19 mouse cellular contexts compared by ENCODE assay signal in the genomic region with DNA sequence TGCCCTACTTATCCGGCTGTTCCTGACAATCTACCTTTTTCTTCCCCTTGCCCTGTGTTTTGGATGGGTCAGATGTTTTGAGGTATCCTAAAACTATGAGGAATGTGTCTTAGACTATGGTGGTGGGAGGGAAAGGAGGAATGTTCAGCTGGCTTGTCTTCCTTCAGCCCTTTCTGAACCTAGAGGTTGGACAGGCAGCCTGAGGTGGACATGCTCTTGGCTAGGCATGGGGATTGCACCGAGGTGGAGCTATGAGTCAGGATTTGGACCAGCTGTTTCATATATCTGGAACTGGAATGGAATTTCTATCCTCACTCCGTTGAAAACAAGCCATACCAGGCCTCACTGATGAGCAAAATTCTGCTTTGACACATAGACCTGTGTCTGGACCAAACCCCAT.
DNase-seq lines count a peak whose midpoint lies in the region; ATAC-seq and TF ChIP-seq lines count a peak whose summit lies in the region.
"Had no signal": no experiment of that assay in that cellular context is flagged by ENCODE, and none has a peak within 500 bp of the region (broad histone marks: within the 10 kb centered on the region; RNA-seq: fewer than 3 reads in every experiment).

No protein-coding gene starts in this region.

- peaks cover 71% of the 10 kb centered on the region for H3K4me1 ChIP-seq in heart, adult 2 months (ENCODE audit: control insufficient read depth, insufficient read depth, low read length)
- H3K4me1 ChIP-seq in embryonic facial prominence, embryonic 15.5 days: peaks cover 100% of the 10 kb centered on the region
- peaks cover 56% of the 10 kb centered on the region for H3K4me1 ChIP-seq in forebrain, embryonic 14.5 days (ENCODE audit: control insufficient read depth, insufficient read depth, low read length)

- H3K9ac ChIP-seq in heart, adult 2 months (ENCODE audit: low read depth, low read length): no peak overlapping the region
- H3K9ac ChIP-seq in embryonic facial prominence, embryonic 15.5 days: no peak overlapping the region
- no peak overlapping the region for H3K9ac ChIP-seq in forebrain, embryonic 14.5 days (ENCODE audit: low read length)
- H3K9ac ChIP-seq: forebrain, embryonic 12.5 days; liver, postnatal 0 days had no signal

- TF ChIP-seq POLR2A in heart, adult 2 months (IDR thresholded peaks at IDR 0.05; ENCODE audit: insufficient read depth, low read depth, low read length): no peak

- TF ChIP-seq EP300 in heart, adult 2 months (IDR thresholded peaks at IDR 0.05; ENCODE audit: insufficient read depth, low read depth, low read length): 0 out of 2 replicates have a peak, but pooled peaks have one; percentile 27

- no peak overlapping the region for H3K4me2 ChIP-seq in embryonic facial prominence, embryonic 15.5 days (replicated peaks)
- H3K4me2 ChIP-seq in forebrain, embryonic 14.5 days (ENCODE audit: low read length): no peak overlapping the region
- H3K4me2 ChIP-seq: forebrain, embryonic 12.5 days had no signal

- no peak for ATAC-seq in embryonic facial prominence, embryonic 15.5 days (ENCODE audit: insufficient number of reproducible peaks, low FRiP score, low TSS enrichment, low read depth)
- no peak for ATAC-seq in forebrain, embryonic 14.5 days
- ATAC-seq: CD4-positive, CD25-positive, alpha-beta regulatory T cell, adult 4 months; liver, postnatal 0 days; midbrain, embryonic 16.5 days had no signal

- H3K9me3 ChIP-seq in embryonic facial prominence, embryonic 15.5 days (replicated peaks): no peaks in the 10 kb centered on the region
- no peaks in the 10 kb centered on the region for H3K9me3 ChIP-seq in forebrain, embryonic 14.5 days (replicated peaks; ENCODE audit: control insufficient read depth, low read length)
- H3K9me3 ChIP-seq: forebrain, embryonic 12.5 days; hindbrain, embryonic 10.5 days; limb, embryonic 10.5 days had no signal

- H3K79me2 ChIP-seq in heart, adult 2 months (replicated peaks; ENCODE audit: control insufficient read depth, insufficient read depth, low read length): peaks cover 9% of the 10 kb centered on the region

- intact Hi-C loops in heart, adult 2 months (cut with DNase I): no loop called here
- intact Hi-C loops in heart, postnatal 36 days (cut with DNase I): no loop called here

- WGBS in heart, adult 2 months: 38% methylated on average over 3 of the region's 3 CpGs
- 34% methylated on average over 3 of the region's 3 CpGs for WGBS in embryonic facial prominence, embryonic 15.5 days
- WGBS in forebrain, embryonic 14.5 days: 84% methylated on average over 3 of the region's 3 CpGs

- no peak for TF ChIP-seq CTCF in heart, adult 2 months (IDR thresholded peaks at IDR 0.05)

- peak in 1 of 2 experiments; percentile 49 for DNase-seq in heart, adult 2 months
- DNase-seq in heart, postnatal 36 days: no peak
- peak; percentile 58 for DNase-seq in lung, postnatal 36 days
- no peak for DNase-seq in lung, postnatal 25 days (ENCODE audit: low spot score)
- DNase-seq in forebrain, embryonic 14.5 days (ENCODE audit: low spot score): no peak
- DNase-seq in urinary bladder, postnatal 36 days (ENCODE audit: low spot score in 2 of 2): no peak
- DNase-seq: cerebellum, adult 9-11 months; gastrocnemius, postnatal 25 days; kidney, adult 8-10 months; kidney, postnatal 36 days; layer of hippocampus, adult 9-11 months; liver, postnatal 0 days; lung, postnatal 14 days had no signal

- H3K36me3 ChIP-seq in heart, adult 2 months (ENCODE audit: control insufficient read depth, insufficient read depth, low read length): peaks cover 29% of the 10 kb centered on the region
- H3K36me3 ChIP-seq in embryonic facial prominence, embryonic 15.5 days: no peaks in the 10 kb centered on the region
- H3K36me3 ChIP-seq in forebrain, embryonic 14.5 days (ENCODE audit: control insufficient read depth, insufficient read depth, low read length): peaks cover 3% of the 10 kb centered on the region; the same call in 1 of the 2 replicates

- no peaks in the 10 kb centered on the region for H3K27me3 ChIP-seq in heart, adult 2 months (ENCODE audit: control insufficient read depth, insufficient read depth, low read length)
- H3K27me3 ChIP-seq in embryonic facial prominence, embryonic 15.5 days: no peaks in the 10 kb centered on the region
- no peaks in the 10 kb centered on the region for H3K27me3 ChIP-seq in forebrain, embryonic 14.5 days (replicated peaks; ENCODE audit: control insufficient read depth, insufficient read depth, low read length)
- H3K27me3 ChIP-seq: forebrain, embryonic 12.5 days had no signal

- H3K27ac ChIP-seq in heart, adult 2 months: peak overlapping the region; percentile 23; the same call in 1 of the 2 replicates
- 0 out of 2 replicates have a peak overlapping the region, but pooled peaks have one; percentile 34 for H3K27ac ChIP-seq in embryonic facial prominence, embryonic 15.5 days (replicated peaks)
- no peak overlapping the region for H3K27ac ChIP-seq in forebrain, embryonic 14.5 days (ENCODE audit: low read depth, low read length)
- H3K27ac ChIP-seq: forebrain, embryonic 12.5 days; hindbrain, embryonic 10.5 days; limb, embryonic 10.5 days had no signal

- H3K4me3 ChIP-seq in heart, adult 2 months: no peak overlapping the region
- H3K4me3 ChIP-seq in embryonic facial prominence, embryonic 15.5 days (replicated peaks): no peak overlapping the region
- no peak overlapping the region for H3K4me3 ChIP-seq in forebrain, embryonic 14.5 days (ENCODE audit: low read depth, low read length)
- H3K4me3 ChIP-seq: forebrain, embryonic 12.5 days; hindbrain, embryonic 10.5 days; limb, embryonic 10.5 days had no signal
